Mouse (Mus musculus) E14TG2a.4 (cell line): Measurements from ENCODE around the gene Pola2.

ENCODE experiments used
- CTCF ChIP-seq: conservative IDR thresholded peaks from 2 replicates; pipeline ENCODE4 v1.5.1; 2014; ENCODE audit warnings: low read length
- POU5F1 ChIP-seq: IDR thresholded peaks from 2 replicates; pipeline ENCODE4 v1.6.1; 2014; ENCODE audit warnings: low read length, borderline replicate concordance

GRCm38 (mm10) chr19:5977717-5978116 is 13.7 kb upstream of the Pola2 start:
- TF ChIP-seq CTCF, result no peak
- TF ChIP-seq POU5F1, result no peak
